Mouse (Mus musculus) small intestine, adult 2 months (tissue): Measurements from ENCODE around the gene Fastkd5. TPM values are rescaled to one million over a fixed set of nuclear protein-coding genes. Genes with fewer than 3 reads are reported as not detected.
A peak's percentile ranks its signal among the peaks of the same experiment; 100 is the strongest.

Experiments
- H3K27ac ChIP-seq: fragments of 200-500 bp; 2 replicates; pipeline ENCODE4 v1.5.1; 2012; ENCODE audit warnings: low read depth, low read length, control low read depth, inconsistent platforms; ENCODE audit not compliant: insufficient read depth
- H3K27me3 ChIP-seq: fragments of 200-500 bp; 2 replicates; pipeline ENCODE4 v1.6.1; 2012; ENCODE audit warnings: mild to moderate bottlenecking, moderate library complexity, low read length, inconsistent platforms; ENCODE audit not compliant: control insufficient read depth, insufficient read depth
- H3K36me3 ChIP-seq: fragments of 200-500 bp; 2 replicates; pipeline ENCODE4 v1.6.1; 2012; ENCODE audit warnings: mild to moderate bottlenecking, low read length, control low read depth, inconsistent platforms; ENCODE audit not compliant: control insufficient read depth, insufficient read depth
- H3K4me1 ChIP-seq: fragments of 200-500 bp; 2 replicates; pipeline ENCODE4 v1.6.1; 2012; ENCODE audit warnings: low read length, inconsistent platforms, mixed read lengths; ENCODE audit not compliant: control insufficient read depth, insufficient read depth, insufficient read length
- H3K4me3 ChIP-seq: fragments of 200-500 bp; 2 replicates; pipeline ENCODE4 v1.5.1; 2012; ENCODE audit warnings: low read depth, mild to moderate bottlenecking, control low read depth, inconsistent platforms, low read length, moderate library complexity
- CTCF ChIP-seq: fragments of 200-500 bp; IDR thresholded peaks from 2 replicates; pipeline ENCODE4 v1.5.1; 2012; ENCODE audit warnings: low read depth, mild to moderate bottlenecking, control low read depth, inconsistent platforms, low read length, moderate library complexity, mixed read lengths; ENCODE audit not compliant: insufficient replicate concordance, insufficient read length; ENCODE audit errors: extremely low read depth
- POLR2A ChIP-seq: fragments of 200-500 bp; IDR thresholded peaks from 2 replicates; pipeline ENCODE4 v1.6.1; 2012; ENCODE audit warnings: low read depth, mild to moderate bottlenecking, control low read depth, inconsistent platforms, low read length, moderate library complexity
- WGBS: fragments of 180-500 bp; shearing (Covaris S2); methylation state at CpG from one replicate; pipeline ENCODE4 v1.1.7; 2018; 5-methylcytosine and 5-hydroxymethylcytosine counted together
- polyA plus RNA-seq: library from polyadenylated mRNA; depleted of rRNA; stranded (reverse); fragments of >200 nt; gene quantifications from 2 replicates; pipeline ENCODE4 v1.2.3, GENCODE M21; 2012

Gene Fastkd5
- polyA plus RNA-seq, 1 experiment, result 0.70 TPM

- peaks cover 7% of the 10 kb centered on the region; the same call in 1 of the 2 replicates for H3K36me3 ChIP-seq
- no peaks in the 10 kb centered on the region for H3K27me3 ChIP-seq
- 78% methylated on average over 5 of the region's 5 CpGs for WGBS
- no peak overlapping the region for H3K27ac ChIP-seq
- TF ChIP-seq POLR2A (no peak), CTCF (no peak)
- H3K4me1 ChIP-seq, result peaks cover 26% of the 10 kb centered on the region
- no peak overlapping the region for H3K4me3 ChIP-seq
Measured at GRCm38 (mm10) chr2:130632887-130633675, 3.3 kb upstream of the Fastkd5 start.

- whole genome bisulfite sequencing, result 70% methylated on average over 1 of the region's 1 CpGs
- no peak for TF ChIP-seq CTCF
- TF ChIP-seq POLR2A, result no peak
Measured at GRCm38 (mm10) chr2:130632416-130632815, 2.6 kb upstream of the Fastkd5 start.

GRCm38 (mm10) chr2:130629080-130629838, 568 bp downstream of the Fastkd5 start:
- Histone ChIP-seq H3K4me3 (peak overlapping the region; percentile 93), H3K4me1 (peaks cover 2% of the 10 kb centered on the region; the same call in 1 of the 2 replicates), H3K27ac (peak overlapping the region; percentile 3), H3K27me3 (no peaks in the 10 kb centered on the region), H3K36me3 (peaks cover 7% of the 10 kb centered on the region)
- TF ChIP-seq CTCF (no peak), POLR2A (no peak)
- WGBS, result 1% methylated on average over 37 of the region's 37 CpGs

More at GRCm38 (mm10) chr2:130632416-130632815, 2.6 kb upstream of the Fastkd5 start:
- no peak overlapping the region for H3K27ac ChIP-seq
- H3K4me1 ChIP-seq, result peaks cover 26% of the 10 kb centered on the region
- H3K36me3 ChIP-seq, result peaks cover 7% of the 10 kb centered on the region; the same call in 1 of the 2 replicates
- H3K4me3 ChIP-seq, result no peak overlapping the region
- H3K27me3 ChIP-seq, result no peaks in the 10 kb centered on the region

- Histone ChIP-seq H3K27ac (no peak overlapping the region), H3K4me3 (no peak overlapping the region), H3K27me3 (no peaks in the 10 kb centered on the region), H3K36me3 (peaks cover 10% of the 10 kb centered on the region), H3K4me1 (no peaks in the 10 kb centered on the region; the same call in 1 of the 2 replicates)
- WGBS, result 54% methylated on average over 3 of the region's 3 CpGs
- TF ChIP-seq CTCF, result no peak
- no peak for TF ChIP-seq POLR2A
Measured at GRCm38 (mm10) chr2:130628424-130628823, 1.4 kb downstream of the Fastkd5 start.

GRCm38 (mm10) chr2:130618972-130619371, 10.9 kb downstream of the Fastkd5 start:
- WGBS, result 85% methylated on average over 7 of the region's 7 CpGs
- Histone ChIP-seq H3K36me3 (peaks cover 42% of the 10 kb centered on the region), H3K4me1 (no peaks in the 10 kb centered on the region), H3K27ac (no peak overlapping the region), H3K4me3 (no peak overlapping the region), H3K27me3 (no peaks in the 10 kb centered on the region)
- TF ChIP-seq CTCF (no peak), POLR2A (no peak)

GRCm38 (mm10) chr2:130613091-130613490, 16.7 kb downstream of the Fastkd5 start:
- no peak overlapping the region for H3K4me3 ChIP-seq
- no peaks in the 10 kb centered on the region for H3K27me3 ChIP-seq
- TF ChIP-seq CTCF (peak; percentile 51; the same call in 1 of the 2 replicates), POLR2A (no peak)
- 65% methylated on average over 3 of the region's 3 CpGs for WGBS
- peaks cover 25% of the 10 kb centered on the region for H3K36me3 ChIP-seq
- no peaks in the 10 kb centered on the region for H3K4me1 ChIP-seq
- H3K27ac ChIP-seq, result no peak overlapping the region

GRCm38 (mm10) chr2:130602195-130602594, 27.6 kb downstream of the Fastkd5 start:
- Histone ChIP-seq H3K4me3 (no peak overlapping the region), H3K27ac (no peak overlapping the region), H3K27me3 (no peaks in the 10 kb centered on the region), H3K36me3 (peaks cover 25% of the 10 kb centered on the region), H3K4me1 (no peaks in the 10 kb centered on the region)
- TF ChIP-seq CTCF (no peak), POLR2A (no peak)
- WGBS, result 92% methylated on average over 4 of the region's 4 CpGs
